ENCODE assay signal across 8 mouse cellular contexts in genomic region chr3:25143111-25143510, GRCm38 (mm10). TPM values are rescaled to one million over a fixed set of nuclear protein-coding genes. Genes with fewer than 3 reads are reported as not detected.
DNase-seq lines count a peak whose midpoint lies in the region; ATAC-seq lines count a peak whose summit lies in the region.

No protein-coding gene starts in this region.

- no peak for DNase-seq in kidney, postnatal 36 days
- DNase-seq in embryonic facial prominence, embryonic 14.5 days (ENCODE audit: low spot score) = no peak
- DNase-seq in intestine, embryonic 14.5 days (ENCODE audit: low spot score) = no peak
- no peak for DNase-seq in urinary bladder, adult 2 months (ENCODE audit: low spot score)
- no peak for DNase-seq in frontal cortex, postnatal 36 days (ENCODE audit: low spot score in 2 of 2)
- no peak for DNase-seq in gastrocnemius, postnatal 36 days

- no peaks in the 10 kb centered on the region for H3K36me3 ChIP-seq in kidney, embryonic 16.5 days (ENCODE audit: insufficient read depth, low read length)
- no peaks in the 10 kb centered on the region for H3K36me3 ChIP-seq in embryonic facial prominence, embryonic 14.5 days (ENCODE audit: control insufficient read depth, insufficient read depth, low read length)
- no peaks in the 10 kb centered on the region for H3K36me3 ChIP-seq in intestine, embryonic 14.5 days (ENCODE audit: control insufficient read depth, insufficient read depth, low read length)
- no peaks in the 10 kb centered on the region for H3K36me3 ChIP-seq in neural tube, embryonic 12.5 days

- 0 out of 2 replicates have a peak, but pooled peaks cover 3% of the 10 kb centered on the region for H3K4me1 ChIP-seq in kidney, embryonic 16.5 days (ENCODE audit: insufficient read depth, low read length)
- peaks cover 9% of the 10 kb centered on the region; the same call in 1 of the 2 replicates for H3K4me1 ChIP-seq in embryonic facial prominence, embryonic 14.5 days (ENCODE audit: control insufficient read depth, insufficient read depth, low read length)
- no peaks in the 10 kb centered on the region for H3K4me1 ChIP-seq in intestine, embryonic 14.5 days (replicated peaks; ENCODE audit: control insufficient read depth, insufficient read depth, low read length)
- no peaks in the 10 kb centered on the region; the same call in 1 of the 2 replicates for H3K4me1 ChIP-seq in neural tube, embryonic 12.5 days

- no peaks in the 10 kb centered on the region; the same call in 1 of the 2 replicates for H3K27me3 ChIP-seq in kidney, embryonic 16.5 days (ENCODE audit: insufficient read depth, low read length)
- H3K27me3 ChIP-seq in embryonic facial prominence, embryonic 14.5 days (replicated peaks; ENCODE audit: control insufficient read depth, insufficient read depth, low read length) = no peaks in the 10 kb centered on the region
- no peaks in the 10 kb centered on the region for H3K27me3 ChIP-seq in intestine, embryonic 14.5 days (replicated peaks; ENCODE audit: control insufficient read depth, insufficient read depth, low read length)
- H3K27me3 ChIP-seq in neural tube, embryonic 12.5 days (replicated peaks) = no peaks in the 10 kb centered on the region

- ATAC-seq in kidney, embryonic 16.5 days (ENCODE audit: low FRiP score, low TSS enrichment) = no peak
- no peak for ATAC-seq in embryonic facial prominence, embryonic 14.5 days (ENCODE audit: low read depth)
- ATAC-seq in intestine, embryonic 14.5 days (replicated peaks; ENCODE audit: low FRiP score, low TSS enrichment, low read depth) = no peak
- no peak for ATAC-seq in neural tube, embryonic 12.5 days (ENCODE audit: low FRiP score, low read depth)

- peak overlapping the region; percentile 52 for H3K4me2 ChIP-seq in kidney, embryonic 16.5 days (replicated peaks; ENCODE audit: low read depth, low read length)
- H3K4me2 ChIP-seq in embryonic facial prominence, embryonic 14.5 days (ENCODE audit: low read depth, low read length) = peak overlapping the region; percentile 76
- H3K4me2 ChIP-seq in intestine, embryonic 14.5 days (ENCODE audit: low read length) = peak overlapping the region; percentile 65
- peak overlapping the region; percentile 59 for H3K4me2 ChIP-seq in neural tube, embryonic 12.5 days (replicated peaks)

- no peaks in the 10 kb centered on the region for H3K9me3 ChIP-seq in kidney, embryonic 16.5 days (ENCODE audit: low read length)
- no peaks in the 10 kb centered on the region for H3K9me3 ChIP-seq in embryonic facial prominence, embryonic 14.5 days (ENCODE audit: control insufficient read depth, low read length)
- no peaks in the 10 kb centered on the region for H3K9me3 ChIP-seq in intestine, embryonic 14.5 days (ENCODE audit: control insufficient read depth, low read length)
- H3K9me3 ChIP-seq in neural tube, embryonic 12.5 days = no peaks in the 10 kb centered on the region

- H3K4me3 ChIP-seq in kidney, embryonic 16.5 days (ENCODE audit: low read length) = peak overlapping the region; percentile 70
- peak overlapping the region; percentile 70 for H3K4me3 ChIP-seq in embryonic facial prominence, embryonic 14.5 days (ENCODE audit: low read depth, low read length)
- H3K4me3 ChIP-seq in intestine, embryonic 14.5 days (ENCODE audit: low read depth, low read length) = peak overlapping the region; percentile 63
- H3K4me3 ChIP-seq in neural tube, embryonic 12.5 days = peak overlapping the region; percentile 56

- 51% methylated on average over 6 of the region's 6 CpGs for WGBS in kidney, embryonic 16.5 days
- 38% methylated on average over 6 of the region's 6 CpGs for WGBS in embryonic facial prominence, embryonic 14.5 days
- WGBS in intestine, embryonic 14.5 days = 44% methylated on average over 6 of the region's 6 CpGs
- WGBS in neural tube, embryonic 12.5 days = 56% methylated on average over 6 of the region's 6 CpGs

- peak overlapping the region; percentile 81 for H3K9ac ChIP-seq in kidney, embryonic 16.5 days (replicated peaks; ENCODE audit: low read length)
- peak overlapping the region; percentile 89 for H3K9ac ChIP-seq in embryonic facial prominence, embryonic 14.5 days (ENCODE audit: low read depth, low read length)
- peak overlapping the region; percentile 81 for H3K9ac ChIP-seq in intestine, embryonic 14.5 days (ENCODE audit: low read length)
- H3K9ac ChIP-seq in neural tube, embryonic 12.5 days = peak overlapping the region; percentile 74

- intact Hi-C loops in gastrocnemius, postnatal 36 days (cut with DNase I) = no loop called here

- H3K27ac ChIP-seq in kidney, embryonic 16.5 days (ENCODE audit: low read length) = no peak overlapping the region
- peak overlapping the region; percentile 95 for H3K27ac ChIP-seq in embryonic facial prominence, embryonic 14.5 days (replicated peaks; ENCODE audit: low read depth, low read length)
- peak overlapping the region; percentile 67 for H3K27ac ChIP-seq in intestine, embryonic 14.5 days (ENCODE audit: low read depth)
- peak overlapping the region; percentile 51; the same call in 1 of the 2 replicates for H3K27ac ChIP-seq in neural tube, embryonic 12.5 days

RNA-seq across cellular contexts. Expression of gene Naaladl2, which starts 0.9 kb away (rescaled TPM):
- 3.3 and 3.9 TPM in 2 replicates for polyA plus RNA-seq in kidney, embryonic 16.5 days (2015; fragmentation: Nextera tagmentation; extraction: Ambion mirVana)
- polyA plus RNA-seq in embryonic facial prominence, embryonic 14.5 days (2014; fragmentation: Nextera tagmentation; extraction: Ambion mirVana) = 2.5 and 3.3 TPM in 2 replicates
- 1.6 and 2.5 TPM in 2 replicates for polyA plus RNA-seq in intestine, embryonic 14.5 days (2014; fragmentation: Nextera tagmentation; extraction: Ambion mirVana)
- 0.76 and 0.93 TPM in 2 replicates for polyA plus RNA-seq in neural tube, embryonic 12.5 days (2016; fragmentation: Nextera tagmentation; extraction: Ambion mirVana)
- 2.4 and 2.7 TPM in 2 replicates for polyA plus RNA-seq in urinary bladder, adult 2 months (2012; rRNA removed)
- total RNA-seq in gastrocnemius, postnatal 36 days (2021) = under 1 TPM; 0.51 to 0.91 TPM
